Mouse (Mus musculus) spleen, postnatal 36 days (tissue): Measurements from ENCODE around the gene Smndc1.

Source experiments
- DNase-seq, 2 experiments: peaks; one replicate each; pipeline ENCODE4 v3.0.0; 2022; ENCODE audit warnings: low spot score in 2 of 2, mixed read lengths in 1 of 2

Gene Smndc1

DNA sequence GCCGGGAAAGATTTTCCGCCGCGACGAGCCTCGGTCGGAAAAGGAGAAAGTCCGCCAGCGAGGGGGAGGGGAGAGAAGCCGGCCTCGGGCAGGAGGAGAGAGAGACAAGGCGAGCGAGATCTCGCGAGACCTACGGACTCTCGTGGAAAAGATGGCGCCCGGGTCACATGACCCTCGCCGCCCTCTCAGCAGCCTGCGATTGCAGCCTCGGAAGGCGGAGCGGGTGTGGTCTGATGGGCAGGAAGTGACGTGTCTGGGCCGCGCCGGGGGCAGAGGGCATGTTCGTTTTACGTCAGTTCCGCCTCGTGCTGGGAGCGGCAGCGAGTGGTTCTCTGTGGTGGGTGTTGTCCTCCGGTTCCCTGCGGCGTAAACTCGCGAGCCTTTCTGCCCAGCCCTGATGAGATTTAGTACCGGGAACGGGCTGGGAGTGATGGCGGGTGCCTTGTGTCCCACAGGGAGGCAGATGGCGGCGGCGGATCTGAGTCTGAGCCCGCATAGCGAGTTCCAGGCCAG lies at the start of gene Smndc1:
Gene Smndc1 (minus strand): TSS at position 84 of the 513 bp plus-strand sequence.
- peak; percentile 100 for DNase-seq

DNA sequence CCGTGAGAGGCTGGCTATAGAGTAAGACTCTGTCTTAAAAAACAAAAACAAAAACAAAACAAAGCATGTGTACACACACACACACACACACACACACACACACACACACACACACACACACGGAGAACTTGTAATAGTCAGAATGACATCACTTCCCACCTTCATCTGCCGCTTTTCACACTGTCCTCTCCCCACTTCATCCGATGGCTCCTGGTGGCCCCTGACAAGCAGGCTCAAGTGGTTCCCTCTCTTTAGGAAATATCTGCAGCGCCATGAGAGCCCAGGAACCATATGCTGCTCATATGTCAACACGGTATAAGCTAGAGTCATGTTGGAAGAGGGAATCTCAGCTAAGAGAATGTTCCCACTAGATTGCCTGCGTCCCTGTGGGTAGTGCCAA lies 49.0 kb upstream of the Smndc1 start:
- DNase-seq = no peak

DNA sequence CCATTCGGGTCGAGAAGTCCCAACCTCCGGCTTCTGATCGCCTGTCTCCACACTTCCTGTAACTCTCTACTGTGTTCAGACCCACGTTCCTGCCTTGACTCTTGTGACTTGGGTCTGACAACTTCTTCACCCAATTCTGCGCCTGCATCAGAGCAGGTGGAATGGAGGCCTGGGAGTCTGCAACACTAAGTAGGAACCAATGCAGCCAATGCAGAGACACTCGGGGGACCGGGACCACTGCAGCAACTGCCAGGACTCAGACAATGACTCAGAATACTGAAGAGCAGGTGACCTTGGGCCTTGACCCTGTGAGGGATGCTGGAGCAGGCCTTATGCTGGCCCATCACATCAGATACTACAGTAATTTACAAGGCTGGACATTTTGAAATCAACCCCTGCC lies 47.6 kb upstream of the Smndc1 start:
- no peak for DNase-seq

DNA sequence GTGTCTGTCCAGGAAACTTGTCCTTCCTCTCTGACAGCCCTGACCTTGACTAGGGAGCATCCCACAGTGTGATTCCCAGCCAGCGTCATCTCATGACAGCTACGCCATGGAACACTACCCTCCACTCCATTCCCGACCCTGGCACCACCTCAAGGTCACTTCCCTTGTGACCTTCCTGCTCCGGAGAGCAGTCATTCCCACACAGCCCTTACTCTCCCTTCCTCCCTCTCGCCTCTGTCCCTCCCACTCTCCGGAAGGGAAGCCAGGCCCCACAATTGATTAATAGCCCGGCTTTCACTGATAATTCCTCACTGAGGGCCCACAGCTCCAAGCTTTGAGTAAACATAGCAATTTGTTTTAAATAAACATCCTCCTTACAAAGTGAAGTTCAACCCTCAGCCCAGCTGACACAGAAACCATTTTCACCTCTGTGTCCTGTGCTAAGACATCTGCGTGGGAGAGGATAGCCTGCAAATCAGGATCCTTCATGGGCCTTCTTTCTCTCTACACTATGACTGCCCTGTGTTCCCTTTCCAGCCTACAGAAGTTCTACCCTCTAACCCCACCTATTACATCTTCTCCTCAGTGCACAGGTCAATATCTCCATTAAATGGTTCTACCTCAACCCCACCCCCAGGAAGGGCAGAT lies 47.1 kb upstream of the Smndc1 start:
- no peak for DNase-seq

DNA sequence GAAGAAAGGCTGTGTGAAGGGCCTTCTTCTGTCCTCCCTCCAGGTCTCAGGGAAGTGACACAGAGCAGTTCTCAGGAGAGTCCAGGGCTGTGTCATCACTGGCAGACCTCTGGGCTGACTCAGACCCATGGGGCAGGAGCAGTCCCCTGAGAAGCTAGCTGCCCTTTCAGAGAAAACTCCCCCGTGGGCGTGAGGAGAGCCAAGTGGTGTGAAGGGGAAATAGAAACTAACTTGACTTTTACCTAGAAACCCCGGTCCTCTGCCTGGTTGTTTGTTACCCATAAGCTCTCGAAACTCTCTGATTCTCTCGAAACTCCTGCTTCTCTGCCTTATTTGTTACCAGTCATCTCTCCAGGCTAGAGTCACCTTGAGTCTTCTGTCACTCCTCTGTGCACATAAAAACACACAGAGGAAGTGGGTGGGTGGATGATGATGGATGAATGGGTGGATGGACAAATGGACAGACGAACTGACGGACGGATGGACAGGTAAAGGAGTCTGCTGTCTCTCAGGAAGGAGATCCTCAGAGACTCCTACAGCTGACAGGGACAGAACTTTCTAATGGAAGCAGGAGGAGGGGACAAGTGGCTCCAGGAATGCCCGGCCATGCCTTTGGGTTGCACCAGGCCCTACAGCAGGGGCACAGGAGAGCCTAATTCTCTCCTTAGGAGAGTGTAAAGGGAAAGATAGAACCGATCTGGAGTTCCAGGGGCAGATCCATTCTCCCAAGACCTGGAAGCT lies 43.7 kb upstream of the Smndc1 start:
- peak; percentile 87 to 89 for DNase-seq

DNA sequence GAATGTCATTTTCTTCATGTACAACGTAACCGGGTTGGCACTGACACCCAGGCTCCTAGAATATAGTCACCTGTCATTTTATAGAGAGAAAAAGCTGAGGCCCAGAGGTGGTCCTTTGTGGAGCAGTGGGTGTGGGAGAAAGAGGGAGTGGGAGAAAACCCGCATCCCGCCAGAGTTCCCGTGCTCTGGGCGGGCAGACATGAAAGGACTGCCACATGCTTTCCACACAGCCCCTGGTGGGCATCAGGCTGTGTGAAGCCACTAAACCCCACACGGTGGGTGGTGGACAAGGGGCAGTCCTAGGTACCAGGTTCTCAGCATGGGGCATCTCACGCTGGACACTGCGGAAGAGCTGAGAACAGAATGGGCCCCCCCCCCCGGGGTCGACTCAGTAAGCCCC lies 40.6 kb upstream of the Smndc1 start:
- DNase-seq = no peak

DNA sequence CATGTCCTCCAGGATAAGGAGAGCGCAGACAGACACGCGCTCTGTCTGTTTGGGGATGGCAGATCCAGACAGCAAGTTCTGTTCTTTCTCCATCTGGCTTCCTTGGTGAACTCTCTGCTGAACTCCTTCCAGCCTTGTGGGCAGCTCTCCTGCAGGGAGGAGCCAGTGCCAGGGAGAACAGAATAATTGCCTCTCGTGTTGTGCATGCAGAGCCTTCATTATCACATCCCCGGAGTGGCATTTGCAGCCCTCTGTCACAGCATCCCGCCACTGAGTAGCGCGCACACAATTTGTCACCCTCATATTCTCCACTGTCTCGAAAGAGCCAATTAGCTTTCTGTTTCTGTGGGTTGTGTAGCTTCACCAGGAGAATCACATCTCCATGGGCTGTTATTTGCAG lies 40.0 kb upstream of the Smndc1 start:
- no peak for DNase-seq

DNA sequence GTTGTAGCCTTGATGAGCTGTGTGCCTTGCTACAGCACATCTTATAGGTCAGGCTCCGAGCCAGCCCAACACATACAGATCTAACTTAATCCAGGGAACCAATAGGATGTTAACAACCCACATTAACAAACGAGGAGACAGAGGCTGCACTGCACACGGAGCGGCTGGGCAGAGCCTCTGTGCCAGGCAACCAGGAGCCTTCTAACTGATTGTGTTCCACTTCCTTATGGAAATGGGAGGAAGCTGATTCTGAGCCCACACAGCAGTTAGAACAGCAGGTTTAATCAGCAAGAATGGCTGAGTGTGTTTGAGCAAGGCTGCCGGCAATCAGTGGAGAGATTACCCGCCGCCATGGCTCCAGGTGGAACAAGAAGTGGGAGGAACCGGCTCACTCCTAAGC lies 37.4 kb upstream of the Smndc1 start:
- no peak for DNase-seq

DNA sequence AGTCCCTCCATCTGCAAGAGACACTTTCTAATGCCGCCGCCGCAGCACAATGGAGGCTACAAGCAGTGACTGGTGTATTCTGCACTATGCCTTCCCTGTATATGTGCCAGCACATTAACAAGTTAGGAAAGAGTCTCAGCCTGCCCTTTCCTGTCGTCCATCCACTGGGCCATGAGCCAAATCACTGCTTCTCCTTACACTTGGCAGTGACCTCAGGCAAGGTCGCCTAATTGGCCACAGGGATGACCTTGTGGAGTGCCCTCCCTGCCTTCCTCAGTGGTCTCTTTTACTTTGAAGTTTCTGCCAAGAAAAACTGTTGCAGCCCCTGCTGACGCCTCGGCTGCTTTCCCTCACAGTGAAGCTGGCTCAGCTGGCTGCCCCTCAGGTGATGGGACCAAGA lies 37.0 kb upstream of the Smndc1 start:
- DNase-seq = no peak

DNA sequence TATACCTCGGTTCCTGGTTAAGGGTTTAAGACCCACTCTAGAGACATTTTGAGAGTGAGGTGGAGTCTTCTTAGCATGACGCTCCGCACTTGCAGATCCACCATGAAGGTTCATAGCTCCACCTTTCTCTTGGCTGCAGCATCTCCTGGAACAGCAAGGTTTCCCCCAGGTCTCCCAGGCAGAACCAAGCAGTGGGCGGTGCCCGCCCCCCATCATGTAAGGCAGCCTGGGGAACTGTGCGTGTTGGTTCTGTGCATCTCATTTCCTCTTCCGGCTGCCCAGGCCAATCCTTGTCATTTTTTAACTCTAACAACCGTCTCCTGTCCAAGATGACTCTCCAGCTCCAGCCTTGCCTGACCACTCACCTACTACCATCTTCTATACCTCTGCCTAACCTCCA lies 35.4 kb upstream of the Smndc1 start:
- DNase-seq = peak; percentile 56 to 66

DNA sequence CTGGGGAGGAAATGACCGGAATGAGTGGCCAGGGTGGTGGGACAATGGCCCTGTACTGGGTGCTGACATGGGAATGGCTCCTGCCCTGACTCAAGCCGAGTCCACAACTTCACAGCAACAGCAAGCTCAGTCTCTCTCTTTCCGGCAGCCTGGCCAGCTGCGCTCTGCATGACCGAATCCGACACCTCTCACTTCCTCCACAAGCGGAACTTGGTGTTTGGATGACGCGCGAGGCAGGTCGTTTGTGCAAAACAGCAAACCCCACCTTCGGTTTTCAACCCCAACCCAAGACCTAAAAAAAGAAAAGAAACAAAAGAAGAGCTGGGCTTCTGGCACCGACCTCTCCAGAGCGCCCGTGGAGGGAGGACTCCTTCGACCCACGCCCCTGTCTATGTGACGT lies 34.3 kb upstream of the Smndc1 start:
- DNase-seq = peak; percentile 96

DNA sequence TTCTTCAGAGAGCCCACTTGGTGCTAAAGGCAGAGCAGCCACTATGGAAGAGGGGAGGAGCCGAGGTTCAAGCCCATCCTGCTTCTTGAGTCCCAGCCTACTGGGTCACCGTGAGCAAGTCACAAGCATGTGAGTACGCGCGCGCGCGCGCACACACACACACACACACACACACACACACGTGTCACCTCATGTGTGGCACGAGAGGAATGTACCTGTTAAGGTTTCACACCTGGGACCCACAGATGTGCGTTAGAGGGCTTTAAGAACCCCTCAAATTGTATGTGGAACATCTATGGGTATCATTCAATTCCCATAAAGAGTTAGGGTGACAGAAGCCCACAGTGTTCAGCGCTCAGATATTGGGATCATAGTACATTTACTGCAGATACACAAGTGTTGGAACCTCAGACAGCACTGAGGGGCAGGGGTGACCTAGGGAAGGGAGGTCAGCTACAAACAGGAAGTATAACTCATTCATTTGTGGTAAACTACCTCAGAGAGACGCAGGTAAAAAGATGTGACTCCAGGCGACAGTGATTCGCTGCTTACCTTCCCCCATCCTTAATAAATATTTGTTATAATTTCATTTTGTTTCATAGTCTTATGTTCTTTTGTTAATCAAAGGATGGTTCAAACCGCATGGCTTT lies 33.6 kb upstream of the Smndc1 start:
- peak; percentile 50 to 64 for DNase-seq

DNA sequence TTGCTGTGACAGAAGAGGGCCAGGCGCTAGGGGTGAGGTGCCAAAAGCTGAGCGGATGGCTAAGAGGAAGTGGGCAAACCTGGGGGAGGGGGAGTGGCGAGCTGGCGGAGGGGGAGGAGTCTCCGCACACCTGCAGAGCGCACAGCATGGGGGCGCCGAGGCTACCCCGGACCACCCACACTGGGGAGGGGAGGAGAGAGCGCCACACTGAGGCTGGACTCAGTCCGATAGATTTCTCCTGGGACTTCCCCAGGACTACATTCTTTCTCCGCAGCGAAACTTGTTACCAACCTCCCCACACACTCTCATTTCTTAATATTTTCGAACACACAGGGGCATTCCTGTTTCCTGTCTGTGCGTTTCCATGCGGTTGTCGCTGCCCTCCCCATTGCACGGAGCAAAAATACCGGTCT lies 33.0 kb upstream of the Smndc1 start:
- DNase-seq = peak; percentile 87 to 89

DNA sequence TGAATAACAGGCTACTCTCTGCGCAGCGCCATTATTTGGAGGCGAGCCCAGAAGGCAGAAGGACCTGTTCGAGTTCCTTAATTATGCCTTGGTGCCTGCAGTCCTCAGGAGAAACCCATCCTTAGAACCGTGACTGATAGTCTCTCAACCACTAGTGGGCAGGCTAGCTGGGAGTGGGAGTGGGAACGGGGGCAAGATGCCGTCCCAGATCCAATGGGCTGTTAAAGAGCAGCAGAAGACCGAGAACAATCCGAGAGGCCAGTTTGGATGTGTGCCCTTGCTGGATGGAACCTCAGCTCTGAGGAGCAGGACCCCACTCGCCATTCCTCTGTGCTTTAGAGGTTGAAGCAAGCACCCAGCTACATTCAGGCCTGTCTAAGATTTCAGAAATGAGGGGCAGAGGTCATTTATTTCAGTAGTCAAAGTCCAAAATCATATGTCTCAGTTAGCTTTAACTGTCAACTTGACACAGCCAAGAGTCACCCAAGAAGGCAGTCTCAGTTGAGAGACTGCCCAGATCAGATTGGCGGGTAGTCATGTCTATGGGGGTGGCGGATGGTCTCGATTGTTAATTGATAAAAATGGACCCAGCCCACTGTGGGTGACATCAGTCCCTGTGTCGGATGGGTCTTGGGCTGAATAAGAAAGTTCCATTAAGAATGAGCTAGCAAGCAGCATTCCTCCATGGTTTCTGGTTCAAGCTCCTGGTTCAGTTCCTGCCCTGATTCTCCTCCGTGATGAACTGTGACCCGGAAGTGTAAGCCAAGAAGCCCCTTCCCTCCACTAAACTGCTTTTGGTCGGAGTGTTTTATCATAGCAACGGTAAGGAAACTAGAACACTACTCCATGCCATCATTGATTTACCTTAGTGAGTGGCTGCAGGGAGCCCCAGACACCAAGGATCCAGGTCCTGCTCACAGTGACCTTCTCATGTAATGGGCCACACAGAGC lies 32.3 kb upstream of the Smndc1 start:
- DNase-seq = no peak

DNA sequence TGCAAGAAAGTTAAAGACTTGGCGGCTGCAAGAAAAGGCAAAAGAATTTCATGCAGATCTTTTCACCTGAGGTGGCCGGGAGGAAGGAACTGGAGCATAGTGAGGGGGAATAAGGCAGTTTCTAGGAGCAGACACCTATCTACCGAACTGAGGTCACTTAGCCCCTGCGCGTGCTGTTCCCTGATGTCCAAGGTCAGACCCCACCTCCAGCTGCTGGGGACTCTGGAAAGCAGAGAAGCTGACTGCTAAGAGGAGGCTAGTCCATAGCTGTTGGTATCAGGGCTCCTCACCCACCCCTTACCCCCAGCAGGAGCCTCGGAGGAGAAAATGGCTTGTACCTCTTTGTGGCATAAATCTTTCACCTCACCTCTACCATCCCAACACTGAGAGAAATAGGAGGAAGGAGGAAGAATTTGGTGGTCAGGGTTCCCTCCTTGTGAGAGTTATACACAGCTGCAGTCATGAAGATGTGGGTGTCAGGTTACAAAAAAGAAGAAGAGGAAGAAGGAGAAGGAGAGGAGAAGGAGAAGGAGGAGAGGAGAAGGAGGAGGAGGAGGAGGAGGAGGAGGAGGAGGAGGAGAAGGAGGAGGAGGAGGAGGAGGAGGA lies 31.3 kb upstream of the Smndc1 start:
- DNase-seq = peak in 1 of 2 experiments; percentile 26

DNA sequence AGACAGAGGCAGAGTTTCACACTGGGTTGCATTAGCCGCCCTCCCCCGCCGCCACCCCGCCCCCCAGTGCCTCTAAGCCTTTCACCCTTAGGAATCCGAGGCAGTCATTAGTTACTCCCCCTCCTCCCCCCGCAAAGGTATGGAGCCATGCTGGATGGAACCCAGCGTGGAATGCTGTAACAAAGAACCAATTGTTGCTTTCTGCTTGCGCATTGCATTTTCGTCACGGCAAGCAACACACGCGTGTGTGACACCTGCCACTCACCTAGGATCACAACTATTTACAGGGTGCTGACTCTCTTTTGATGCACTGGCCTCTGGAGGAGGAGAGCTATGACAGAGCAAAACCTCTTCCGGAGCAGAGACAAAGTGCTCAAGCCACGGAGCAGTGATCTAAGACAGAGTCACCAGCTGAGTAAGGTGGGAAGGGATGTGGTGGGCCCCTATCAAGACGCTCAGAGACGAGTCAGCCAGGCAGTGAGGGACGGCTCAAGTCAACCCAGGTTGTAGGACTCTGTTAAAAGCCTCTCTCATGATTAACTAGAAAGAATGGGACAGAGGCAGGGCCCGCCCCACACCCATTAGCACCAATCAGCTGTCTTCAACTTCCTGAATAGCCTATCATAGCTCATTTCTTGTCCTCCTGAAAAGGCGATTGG lies 30.7 kb upstream of the Smndc1 start:
- peak; percentile 79 for DNase-seq

DNA sequence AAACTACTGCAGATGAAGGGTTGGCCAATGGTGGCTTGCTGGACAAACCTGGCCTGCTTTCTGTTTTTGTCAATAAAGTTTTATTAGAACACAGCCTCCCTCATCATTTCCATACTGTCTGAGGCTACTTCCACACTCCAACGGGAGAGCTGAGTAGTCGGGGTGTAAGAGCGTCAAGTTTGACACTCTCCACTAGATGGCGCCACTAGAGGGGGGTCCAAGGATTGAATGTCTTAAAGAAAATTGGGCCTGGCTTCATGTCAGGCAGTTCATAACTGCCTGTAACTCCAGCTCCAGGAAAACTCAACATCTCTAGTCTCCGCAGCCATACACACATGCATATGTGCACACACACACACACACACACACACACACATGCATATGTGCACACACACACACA lies 29.5 kb upstream of the Smndc1 start:
- peak; percentile 76 to 81 for DNase-seq

DNA sequence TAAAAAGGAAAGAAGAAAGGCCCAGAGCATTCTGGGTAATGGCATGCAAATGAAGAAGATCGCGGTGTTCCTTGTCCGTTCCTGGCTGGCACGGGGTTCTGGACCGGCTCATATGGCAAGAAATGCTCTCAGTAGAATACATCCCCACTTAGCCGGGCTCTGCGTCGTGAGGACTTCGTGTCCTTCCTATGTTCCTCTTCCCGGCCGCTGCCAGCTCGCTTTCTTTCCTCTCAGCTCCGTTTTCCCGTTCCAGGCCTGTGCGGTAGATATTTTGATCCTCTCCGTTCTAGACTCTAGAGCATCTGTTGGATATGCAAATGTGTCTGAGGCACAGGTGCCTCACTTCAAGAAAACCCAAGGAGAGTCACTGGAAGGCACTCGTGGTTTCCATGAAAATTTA lies 24.8 kb upstream of the Smndc1 start:
- no peak for DNase-seq

DNA sequence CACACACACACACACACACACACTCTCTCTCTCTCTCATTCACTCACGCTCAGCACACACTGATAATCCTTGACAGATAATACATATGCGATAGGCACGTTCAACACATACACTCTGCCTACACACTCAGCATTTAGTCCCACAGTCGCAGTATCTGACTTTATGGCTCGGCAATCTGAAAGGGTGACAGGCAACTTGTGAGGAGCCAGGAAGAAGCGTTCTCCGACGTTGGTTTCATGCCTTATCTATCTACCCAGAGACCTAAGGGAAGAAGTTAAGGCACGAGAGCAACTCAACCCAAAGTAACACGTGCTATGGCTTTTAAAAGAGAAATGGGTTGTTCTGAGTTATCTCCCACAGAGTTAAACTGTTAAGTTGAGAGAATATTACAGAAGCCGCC lies 24.3 kb upstream of the Smndc1 start:
- no peak for DNase-seq

DNA sequence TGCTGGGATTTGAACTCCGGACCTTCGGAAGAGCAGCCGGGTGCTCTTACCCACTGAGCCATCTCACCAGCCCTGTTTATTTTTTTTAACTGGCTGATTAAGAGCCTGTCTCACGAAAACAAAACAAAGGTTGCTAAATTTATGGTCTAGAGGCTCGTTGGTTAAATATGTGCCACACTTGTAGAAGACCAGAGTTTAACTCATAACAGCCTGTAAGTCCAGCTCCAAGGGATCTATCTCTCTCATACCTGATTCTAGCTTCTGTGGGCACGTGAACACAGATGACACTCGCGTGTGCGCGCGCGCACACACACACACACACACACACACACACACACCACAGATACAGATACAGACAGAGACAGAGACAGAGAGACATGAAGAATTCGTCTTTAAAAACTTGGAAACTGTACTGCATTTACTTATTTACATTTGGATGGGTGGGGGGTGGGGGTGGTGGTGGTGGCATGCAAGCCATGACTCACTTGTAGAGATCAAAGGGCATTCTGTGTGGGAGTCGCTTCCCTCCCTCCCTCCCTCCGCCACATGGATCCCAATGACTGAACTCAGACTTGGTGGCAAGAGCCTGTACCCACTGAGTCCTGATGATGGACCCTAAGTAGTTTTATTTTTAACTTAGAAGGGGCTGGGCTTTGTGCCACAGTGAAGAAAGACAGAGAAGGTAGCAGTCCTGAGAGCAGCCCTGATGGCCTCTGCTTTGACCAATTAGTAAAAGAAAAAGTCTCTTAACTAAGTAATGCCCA lies 23.4 kb upstream of the Smndc1 start:
- no peak for DNase-seq
